Mouse (Mus musculus) gastrocnemius, postnatal 14 days (tissue): ENCODE results near the gene Fam174b. TPM values are rescaled to one million over a fixed set of nuclear protein-coding genes. Genes with fewer than 3 reads are reported as not detected.

Source experiments
- DNase-seq: peaks from one replicate; pipeline ENCODE4 v3.0.0; 2021; ENCODE audit warnings: mixed read lengths
- intact Hi-C: fragments of 180-260 bp; cut with DNase I; formaldehyde crosslinking; loops from one replicate; pipeline ENCODE4 v1.15.1; 2025; ENCODE audit warnings: low total_unique reads
- microRNA-seq, 2 experiments: library from miRNA; unstranded; fragments of <30 nt; microRNA quantifications; one replicate each; pipeline ENCODE4 v1.2.0; 2021
- total RNA-seq, 2 experiments: library from RNA; stranded (reverse); gene quantifications; 2 replicates each; pipeline ENCODE4 v1.2.3; 2021

Gene Fam174b
- total RNA-seq, 2 experiments from 2014 or later: 2.4 to 3.0 TPM

- intact Hi-C loops: no loop called here
Observed at GRCm38 (mm10) chr7:73792155-73792554, 52.1 kb downstream of the Fam174b start.

GRCm38 (mm10) chr7:73792641-73793040, 52.5 kb downstream of the Fam174b start:
- no peak for DNase-seq
- intact Hi-C loops: no loop called here

More at GRCm38 (mm10) chr7:73792155-73792554, 52.1 kb downstream of the Fam174b start:
- DNase-seq: no peak

- intact Hi-C loops: no loop called here
- DNase-seq: no peak
Observed at GRCm38 (mm10) chr7:73809261-73809660, 69.2 kb downstream of the Fam174b start.

- no peak for DNase-seq
- intact Hi-C loops: loop anchor here (5.0 to 10.0 kb wide), 2 partner anchors 154 to 543 kb away; no protein-coding TSS in a partner anchor
Observed at GRCm38 (mm10) chr7:73811439-73811838, 71.3 kb downstream of the Fam174b start.

- intact Hi-C loops: loop anchor here (5.0 to 10.0 kb wide), 2 partner anchors 155 to 543 kb away; no protein-coding TSS in a partner anchor
Observed at GRCm38 (mm10) chr7:73812176-73812575, 72.1 kb downstream of the Fam174b start.

GRCm38 (mm10) chr7:73813887-73814286, 73.8 kb downstream of the Fam174b start:
- intact Hi-C loops: loop anchor here (5.0 to 10.0 kb wide), 2 partner anchors 157 to 541 kb away; no protein-coding TSS in a partner anchor
- DNase-seq: no peak

More at GRCm38 (mm10) chr7:73812176-73812575, 72.1 kb downstream of the Fam174b start:
- DNase-seq: no peak

GRCm38 (mm10) chr7:73814454-73814853, 74.4 kb downstream of the Fam174b start:
- intact Hi-C loops: loop anchor here (5.0 to 10.0 kb wide), 2 partner anchors 157 to 540 kb away; no protein-coding TSS in a partner anchor
- DNase-seq: no peak

GRCm38 (mm10) chr7:73816255-73816996, 76.3 kb downstream of the Fam174b start:
- intact Hi-C loops: loop anchor here (10.0 kb wide), 1 partner anchor 538 kb away; no protein-coding TSS in a partner anchor

GRCm38 (mm10) chr7:73819366-73819765, 79.3 kb downstream of the Fam174b start:
- intact Hi-C loops: loop anchor here (10.0 kb wide), 1 partner anchor 535 kb away; no protein-coding TSS in a partner anchor
- no peak for DNase-seq

More at GRCm38 (mm10) chr7:73816255-73816996, 76.3 kb downstream of the Fam174b start:
- no peak for DNase-seq

Small RNAs within 50 kb of the gene (microRNA-seq; reads per million reads assigned to microRNA genes)
- 0 reads per million in 2 experiments for gene Mir7234

Other genes with a start within 250 kb of the Fam174b start
- gene Chd2, start 198.5 kb upstream of the Fam174b start, total RNA-seq: 10 to 100 TPM; 36.7 to 38.2 TPM